Mouse (Mus musculus): ENCODE results near the gene Efna3. TPM values are rescaled to one million over a fixed set of nuclear protein-coding genes. Genes with fewer than 3 reads are reported as not detected.
A peak's percentile ranks its signal among the peaks of the same experiment; 100 is the strongest.

The Efna3 gene
- total RNA-seq (2021), result not detected
- long read RNA-seq, experiment 1, result 0 reads
- long read RNA-seq, experiment 2, result 0 reads

DNA sequence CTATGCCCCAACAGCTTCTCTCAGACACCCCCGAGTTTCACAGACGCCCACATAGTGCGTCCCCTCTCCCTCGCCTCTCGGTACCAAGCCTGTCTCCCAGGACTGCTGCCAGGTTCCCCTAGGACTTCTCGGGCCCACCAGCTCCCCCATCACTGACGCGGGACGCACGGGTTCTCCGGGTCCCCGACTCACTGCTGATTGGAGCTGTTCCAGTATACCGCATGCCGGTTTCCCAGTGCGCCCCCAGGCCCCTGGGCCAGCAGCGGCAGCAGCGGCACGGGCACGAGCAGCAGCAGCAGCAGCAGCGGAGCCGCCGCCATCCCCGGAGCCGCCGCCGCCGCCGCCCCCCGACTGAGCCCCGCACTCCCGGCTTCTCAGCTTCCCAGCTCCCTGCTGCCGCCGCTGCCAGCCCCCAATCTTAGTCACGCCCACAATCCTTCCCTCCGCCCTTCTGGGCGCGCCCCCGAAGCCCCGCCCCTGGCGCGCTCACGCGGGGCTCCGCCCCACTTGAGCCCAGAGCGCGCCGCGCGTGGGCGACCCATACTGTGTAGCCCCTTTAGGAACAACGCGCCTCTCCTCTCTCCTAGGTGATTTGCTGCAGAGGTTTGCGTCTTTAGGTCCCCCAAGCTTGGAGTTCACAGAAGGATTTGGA, at the start of gene Efna3:
TSS of gene Efna3 (minus strand) at position 452 of the 652 bp plus-strand sequence.
- peak; percentile 56 for DNase-seq (ENCODE audit: low spot score)

DNA sequence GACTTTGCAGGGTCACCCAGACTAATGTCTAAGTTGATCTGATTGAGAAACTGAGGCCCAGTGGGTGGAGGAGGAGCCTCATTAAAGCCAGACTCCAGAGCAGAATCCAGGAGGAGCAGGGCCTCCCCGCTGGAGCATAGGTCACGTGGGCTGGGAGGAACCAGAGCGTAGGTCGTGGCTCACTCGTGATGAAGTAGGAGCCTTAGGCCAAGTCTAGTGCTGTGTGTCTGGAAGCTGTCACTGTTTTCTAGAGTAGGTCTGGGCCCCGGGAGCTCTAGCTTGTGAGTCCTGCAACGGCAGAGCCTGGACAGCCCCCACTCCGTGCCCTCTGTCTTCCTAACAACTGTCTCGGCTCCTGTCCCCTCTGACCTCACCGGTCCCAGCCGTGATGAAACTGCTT, 44.6 kb upstream of the Efna3 start:
- no peak for DNase-seq (ENCODE audit: low spot score)

DNA sequence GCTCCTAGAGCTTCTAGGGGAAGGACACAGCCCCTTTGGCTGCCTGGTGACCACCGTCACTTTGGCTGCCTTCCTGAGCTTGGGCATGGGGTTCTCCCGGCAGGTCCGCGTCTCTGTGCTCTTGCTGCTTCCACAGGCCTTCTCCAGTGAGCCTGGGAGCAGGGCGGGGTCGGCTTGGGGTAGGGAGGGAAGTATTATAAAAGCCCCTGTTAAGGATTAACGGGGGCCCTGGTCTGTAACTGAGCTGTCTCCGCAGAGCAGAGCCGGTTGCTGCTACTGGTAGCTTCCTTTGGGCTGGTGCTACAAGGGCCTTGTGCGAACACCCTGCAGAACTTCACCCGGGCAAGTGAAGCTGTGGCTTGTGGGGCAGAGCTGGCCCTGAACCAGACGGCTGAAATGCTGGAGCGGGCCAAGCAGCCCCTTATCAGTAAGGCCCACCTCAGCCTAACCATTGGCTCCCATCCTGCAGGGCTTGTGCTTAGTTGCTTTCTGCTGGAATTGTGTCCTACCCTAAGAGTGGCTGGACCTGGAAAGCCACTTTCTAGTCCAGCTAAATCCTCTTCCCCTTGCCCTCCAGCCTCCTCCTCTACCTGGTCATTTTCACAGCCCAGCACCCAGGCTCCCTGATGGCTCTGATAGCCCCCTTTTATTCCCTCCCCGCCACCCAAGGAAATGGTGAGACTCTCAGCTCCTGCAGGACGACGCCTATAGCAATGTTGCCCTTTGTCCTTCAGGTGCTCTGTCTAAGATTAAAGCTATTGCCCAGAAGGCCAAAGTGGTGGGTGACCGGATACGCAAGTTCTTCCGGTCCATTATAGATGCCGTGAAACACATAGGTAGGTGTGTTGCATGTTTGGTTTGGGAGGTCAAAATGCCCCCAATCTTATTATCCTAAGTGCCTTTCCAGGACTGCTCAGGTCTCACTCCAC, 43.0 kb upstream of the Efna3 start:
- DNase-seq (ENCODE audit: low spot score), result no peak

DNA sequence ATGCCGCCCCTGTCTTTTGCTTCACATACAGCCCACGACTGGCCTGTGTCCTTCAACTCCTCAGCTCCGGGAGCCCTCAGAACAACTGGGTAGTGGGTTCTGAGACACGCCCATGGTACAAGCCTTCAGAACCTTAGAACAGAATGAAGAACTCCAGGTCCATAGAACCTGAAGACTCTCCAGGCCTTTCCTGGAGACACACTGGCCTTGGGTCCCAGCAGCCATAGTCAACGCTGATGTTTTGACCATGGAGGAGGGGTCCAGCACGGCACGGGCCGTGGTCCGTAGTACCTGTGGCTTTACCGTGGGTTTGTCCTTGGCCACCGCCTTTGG, 42.4 kb upstream of the Efna3 start, which contains the start of gene Dcst1:
TSS of gene Dcst1 (minus strand) at position 101 of the 333 bp plus-strand sequence.
- DNase-seq (ENCODE audit: low spot score), result no peak

DNA sequence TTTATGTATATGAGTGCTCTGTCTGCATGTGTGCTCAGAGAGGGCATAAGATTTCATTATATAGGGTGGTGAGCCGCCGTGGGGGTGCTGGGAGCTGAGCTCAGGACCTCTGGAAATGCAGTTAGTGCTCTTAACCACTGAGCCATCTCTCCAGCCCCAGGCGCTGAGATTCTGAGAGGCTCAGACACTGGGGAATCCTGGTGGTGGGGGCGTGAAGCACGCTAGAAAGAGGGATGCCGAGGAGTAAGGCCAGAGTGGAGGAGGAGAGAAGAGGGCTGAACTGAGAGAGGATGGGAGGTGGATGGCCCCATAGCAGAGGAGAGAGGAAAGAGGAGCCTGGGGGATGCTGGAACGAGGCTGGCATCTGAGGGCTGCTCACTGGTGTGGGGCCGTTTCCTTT, 41.9 kb upstream of the Efna3 start:
- no peak for DNase-seq (ENCODE audit: low spot score)

DNA sequence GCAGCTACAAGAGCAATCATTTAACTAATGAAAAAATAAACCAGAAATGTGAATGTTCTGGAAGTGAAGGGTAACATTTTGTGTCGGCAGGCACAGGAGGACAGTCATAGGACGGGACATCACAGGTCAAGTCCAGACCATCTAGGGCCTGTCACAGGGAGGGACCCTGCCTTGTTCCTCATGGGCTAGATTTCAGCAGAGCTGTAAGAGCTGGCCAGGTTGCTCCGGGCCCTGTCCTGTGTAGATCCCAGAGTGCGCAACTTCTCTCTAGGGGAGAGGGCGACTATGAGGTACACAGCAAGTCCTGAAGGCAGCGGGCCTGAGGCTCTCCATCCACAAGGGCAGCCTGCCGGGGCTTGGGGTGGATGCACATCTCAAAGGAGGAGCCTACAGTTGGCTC, 38.9 kb upstream of the Efna3 start, which contains the start of gene Dcst2:
TSS of gene Dcst2 (plus strand) at position 301 of the 400 bp plus-strand sequence.
- DNase-seq (ENCODE audit: low spot score), result no peak

DNA sequence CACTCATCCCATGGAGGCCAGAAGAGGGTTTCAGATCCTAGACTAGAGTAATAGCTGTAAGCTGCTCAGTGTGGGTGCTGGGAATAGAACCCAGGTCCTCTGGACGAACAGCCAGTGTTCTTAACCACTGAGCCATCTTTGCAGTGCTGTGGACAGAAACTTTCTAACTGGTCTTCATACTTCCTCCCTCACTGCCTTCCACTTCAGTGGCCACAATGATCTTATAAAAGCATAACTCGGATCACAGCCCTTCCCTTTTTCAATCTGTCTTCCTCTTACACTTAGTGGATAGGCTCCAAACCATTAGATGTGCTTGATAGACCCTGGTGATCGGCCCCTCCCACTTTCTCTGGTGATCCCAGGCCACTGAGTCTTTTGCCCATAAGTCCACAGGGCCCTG, 37.5 kb upstream of the Efna3 start:
- DNase-seq (ENCODE audit: low spot score), result no peak

DNA sequence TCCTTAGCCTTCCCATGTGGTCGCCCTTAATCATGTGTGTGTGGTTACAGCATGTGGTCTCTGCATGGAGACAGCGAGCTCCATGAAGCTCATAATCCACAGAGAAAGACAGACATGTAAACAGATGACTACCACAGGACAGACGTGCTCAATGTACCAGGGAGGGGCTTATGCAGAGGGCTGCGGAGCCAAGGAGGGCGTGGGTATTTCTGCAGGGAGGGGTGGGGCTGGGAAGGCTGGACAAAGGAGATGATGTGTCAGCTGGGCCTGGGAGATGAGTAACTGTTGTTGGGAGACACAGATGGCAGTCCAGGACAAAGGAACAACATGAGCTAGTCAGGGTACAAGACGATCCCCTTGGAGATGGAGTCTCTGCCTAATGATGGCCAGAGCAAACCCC, 36.9 kb upstream of the Efna3 start:
- DNase-seq (ENCODE audit: low spot score), result no peak

DNA sequence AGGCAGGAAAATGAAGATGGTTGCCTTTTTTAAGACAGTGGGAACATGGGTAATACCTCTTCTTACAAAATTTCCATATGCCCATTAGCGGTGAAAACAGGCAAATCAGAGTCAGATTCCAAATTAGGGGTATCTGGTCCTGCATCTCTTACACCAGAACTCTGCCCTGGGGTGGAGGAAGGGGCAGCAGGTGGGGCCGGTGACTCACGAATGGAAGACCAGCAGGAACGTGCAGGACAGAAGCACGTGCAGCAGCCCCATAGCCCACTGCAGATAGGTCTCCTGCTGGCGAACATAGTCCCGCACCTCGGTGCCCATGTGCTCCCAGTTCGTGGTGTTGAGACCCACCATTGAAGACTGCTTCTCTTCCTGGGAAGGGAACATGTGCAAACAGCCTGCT, 33.3 kb upstream of the Efna3 start:
- no peak for DNase-seq (ENCODE audit: low spot score)

DNA sequence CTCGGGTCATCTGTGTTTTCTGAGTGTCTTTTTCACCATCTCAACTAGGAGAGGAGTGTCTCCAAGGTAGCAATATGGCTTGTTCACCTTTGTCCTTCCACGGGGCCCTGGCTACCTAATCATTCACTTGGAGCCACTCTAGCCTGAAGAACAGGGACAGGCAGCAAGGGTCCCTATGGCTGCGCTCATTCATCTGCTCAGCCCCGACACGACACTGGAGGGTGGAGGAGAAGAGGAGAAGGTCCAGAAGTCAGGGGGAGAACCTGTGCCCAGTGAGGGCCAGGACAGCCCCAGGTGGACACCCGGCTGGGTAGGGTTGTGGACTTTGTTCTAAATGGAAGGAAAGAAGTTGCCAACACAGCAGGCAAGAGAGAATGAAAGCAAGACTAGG, 32.7 kb upstream of the Efna3 start:
- no peak for DNase-seq (ENCODE audit: low spot score)

DNA sequence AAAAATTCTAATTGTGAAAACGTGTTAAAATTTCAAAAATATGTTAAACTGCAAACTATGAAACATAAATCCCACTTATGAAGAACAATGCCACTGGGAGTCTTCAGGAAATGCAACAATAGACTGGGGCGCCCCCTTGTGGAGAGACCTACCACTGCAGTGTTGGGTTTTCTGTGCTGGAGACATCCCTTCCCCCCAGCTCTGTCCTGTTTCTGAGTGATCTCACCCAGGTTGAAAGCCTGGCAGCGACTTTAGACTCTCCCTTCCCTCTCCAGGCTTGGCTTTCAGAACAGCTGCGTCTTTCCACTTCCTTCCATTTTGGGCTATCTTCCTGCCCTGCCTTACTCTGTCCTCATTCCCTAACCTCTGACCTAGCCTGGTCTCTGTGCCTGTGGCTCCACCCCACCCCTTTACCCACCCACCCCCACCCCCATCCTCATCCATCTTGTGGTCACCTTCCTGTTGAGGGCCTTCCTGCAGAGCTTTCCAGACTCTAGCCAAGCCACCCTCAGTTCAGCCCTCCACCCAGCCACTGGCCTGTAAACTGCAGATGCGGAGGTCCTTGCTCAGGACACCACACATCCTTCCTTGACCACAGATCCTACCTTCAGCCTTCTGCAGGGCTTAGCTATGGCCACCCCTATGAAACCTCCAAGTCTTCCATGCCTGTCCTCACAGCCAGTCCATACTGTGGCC, 32.2 kb upstream of the Efna3 start:
- DNase-seq (ENCODE audit: low spot score), result peak; percentile 83

DNA sequence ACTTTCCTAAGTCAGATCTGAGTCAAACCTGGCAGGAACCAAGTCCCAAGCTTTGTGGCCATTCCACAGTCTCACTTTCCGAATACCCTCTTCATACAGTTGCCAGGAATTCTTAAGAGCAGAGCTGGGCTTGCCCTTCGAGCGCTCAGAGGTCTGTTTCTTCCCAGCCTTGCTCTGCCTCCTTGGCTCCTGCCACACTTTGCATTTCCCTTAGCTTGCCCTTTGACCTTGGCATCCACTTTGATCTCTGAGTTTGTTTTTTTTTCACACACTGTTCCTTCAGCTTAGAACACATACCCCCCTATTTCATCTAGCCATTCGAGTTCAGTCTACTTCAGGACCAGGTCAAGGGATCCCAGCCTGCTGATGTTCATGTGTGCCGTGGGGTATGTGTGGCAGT, 28.5 kb upstream of the Efna3 start:
- no peak for DNase-seq (ENCODE audit: low spot score)

DNA sequence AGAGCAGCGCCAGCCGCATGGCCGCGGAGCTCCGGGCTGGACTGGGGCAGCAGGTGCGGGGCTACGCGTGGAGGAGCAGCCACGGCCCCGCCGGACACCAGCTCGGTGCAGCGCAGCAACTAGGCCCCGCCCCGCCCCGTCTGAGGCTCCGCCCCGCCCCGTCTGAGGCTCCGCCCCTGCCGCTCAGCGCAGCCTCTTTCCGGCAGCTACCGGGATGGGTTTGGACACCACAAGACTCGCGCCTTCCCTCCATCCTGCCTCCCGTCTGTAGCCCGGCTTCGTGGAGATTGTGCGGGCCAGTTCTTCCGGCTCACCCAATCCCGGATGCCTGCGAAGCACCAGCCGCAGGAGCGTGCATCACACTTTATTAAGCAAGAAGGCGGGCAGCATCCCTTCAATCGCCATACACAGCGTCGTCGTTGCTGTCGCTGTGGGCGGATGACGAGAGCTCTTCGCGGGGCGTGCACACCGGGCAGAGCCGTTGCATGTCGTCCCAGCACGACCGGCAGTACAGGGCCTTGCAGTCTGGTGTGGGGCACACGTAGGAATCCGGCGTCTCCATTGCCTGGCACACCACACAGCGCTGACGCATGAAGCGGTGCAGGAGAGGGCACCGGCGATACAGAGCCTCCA, 27.2 kb upstream of the Efna3 start, which contains the start of gene Adam15:
TSS of gene Adam15 (minus strand) at position 128 of the 633 bp plus-strand sequence.
- peak; percentile 87 for DNase-seq (ENCODE audit: low spot score)

DNA sequence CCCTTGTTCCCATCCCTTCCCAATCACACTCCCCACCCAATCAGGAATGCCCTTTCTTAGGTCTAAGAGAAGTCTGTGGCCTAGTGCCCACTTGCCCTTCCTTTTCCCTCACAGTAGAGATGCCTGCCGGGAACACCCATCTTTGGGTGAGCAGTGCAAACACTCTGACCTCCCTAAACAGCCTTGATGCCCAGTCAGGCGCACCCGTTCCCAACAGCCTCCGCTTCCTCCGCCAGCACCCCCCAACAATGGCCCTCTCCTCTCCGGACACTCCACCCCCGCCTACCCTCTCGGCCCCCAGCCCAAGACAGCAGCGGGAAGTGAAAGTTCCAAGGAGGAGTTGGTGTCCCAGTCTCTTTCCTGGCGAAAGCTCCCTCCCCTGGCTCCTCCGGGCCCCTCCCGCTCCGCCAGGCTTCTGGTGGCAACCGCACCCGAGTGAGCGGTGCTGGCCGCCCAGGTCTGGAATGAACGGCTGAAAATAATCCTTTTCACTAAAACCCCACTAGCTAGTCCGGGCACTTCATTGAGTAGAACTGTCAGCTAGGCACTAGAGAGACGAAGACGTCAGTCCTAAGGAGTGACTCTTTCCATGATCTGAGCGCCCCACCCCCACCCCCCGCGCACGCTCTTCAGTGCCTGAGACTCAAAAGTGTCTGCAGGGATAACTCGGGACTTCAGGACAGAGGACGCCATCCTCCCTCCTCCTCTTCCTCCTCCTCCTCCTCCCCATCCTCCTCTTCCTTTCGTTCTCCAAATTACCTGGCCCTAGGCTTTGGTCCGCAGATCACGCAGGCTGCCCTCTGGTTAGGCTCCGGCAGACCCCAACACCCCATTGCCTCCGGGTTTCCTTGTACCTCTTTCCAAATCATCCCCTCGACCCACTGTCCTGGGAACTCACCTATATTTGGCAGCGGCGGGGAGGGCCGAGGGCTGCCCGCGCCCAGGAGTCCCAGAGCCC, 26.4 kb upstream of the Efna3 start:
- peak; percentile 60 for DNase-seq (ENCODE audit: low spot score)

DNA sequence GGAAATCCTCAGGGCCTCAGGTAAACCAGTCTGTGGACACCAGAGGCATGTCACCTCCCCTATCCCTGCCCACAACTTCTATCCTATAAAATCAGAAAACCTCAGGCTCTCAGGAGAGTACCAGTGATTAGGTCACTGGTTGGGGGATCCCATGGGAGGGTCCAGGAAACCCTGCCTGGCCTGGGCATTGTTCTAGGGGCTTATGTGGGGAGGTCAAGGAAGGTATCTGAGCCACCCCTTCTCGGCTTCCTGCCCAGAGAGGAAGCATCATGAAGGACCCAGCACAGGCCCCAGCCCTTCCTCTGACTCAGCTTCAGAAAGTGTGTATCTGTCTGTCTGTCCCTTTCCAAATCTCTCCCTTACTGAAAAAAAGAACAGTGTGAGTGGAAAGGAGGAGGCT, 25.2 kb upstream of the Efna3 start:
- no peak for DNase-seq (ENCODE audit: low spot score)

DNA sequence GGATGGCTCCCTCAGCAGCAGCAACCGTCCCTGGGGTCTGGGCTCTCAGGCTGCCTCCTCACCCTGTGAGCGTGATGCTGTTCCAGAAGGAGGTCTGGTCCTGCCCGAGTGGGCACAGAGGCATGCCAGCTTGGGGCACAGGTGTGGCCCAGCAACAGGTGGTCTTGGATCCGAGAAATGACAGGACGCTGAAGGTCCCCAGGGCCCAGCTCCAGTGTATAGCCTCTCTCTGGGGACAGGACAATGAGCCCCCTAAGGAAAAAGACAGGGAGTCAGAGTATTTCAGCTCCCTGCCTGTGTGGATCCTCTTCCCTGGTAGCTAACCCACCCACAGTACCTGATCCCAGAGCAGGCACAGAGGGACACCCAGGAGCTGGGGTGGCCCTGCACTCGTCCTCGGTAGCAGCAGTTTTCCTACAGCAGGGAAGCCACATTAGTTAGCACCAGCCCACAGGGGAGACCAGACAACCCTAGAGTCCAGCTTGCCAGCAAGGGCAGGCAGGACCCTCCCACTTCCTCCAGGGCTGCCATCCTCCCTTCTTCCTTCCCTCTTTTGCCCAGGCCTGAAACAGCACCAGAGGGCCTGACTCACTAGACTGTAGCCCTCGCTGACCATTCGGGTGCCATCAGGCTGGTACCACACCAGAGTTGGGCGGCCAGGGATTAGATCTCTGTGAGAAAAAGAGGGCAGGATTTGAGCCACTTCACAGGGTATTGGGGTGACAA, 24.2 kb upstream of the Efna3 start:
- no peak for DNase-seq (ENCODE audit: low spot score)

DNA sequence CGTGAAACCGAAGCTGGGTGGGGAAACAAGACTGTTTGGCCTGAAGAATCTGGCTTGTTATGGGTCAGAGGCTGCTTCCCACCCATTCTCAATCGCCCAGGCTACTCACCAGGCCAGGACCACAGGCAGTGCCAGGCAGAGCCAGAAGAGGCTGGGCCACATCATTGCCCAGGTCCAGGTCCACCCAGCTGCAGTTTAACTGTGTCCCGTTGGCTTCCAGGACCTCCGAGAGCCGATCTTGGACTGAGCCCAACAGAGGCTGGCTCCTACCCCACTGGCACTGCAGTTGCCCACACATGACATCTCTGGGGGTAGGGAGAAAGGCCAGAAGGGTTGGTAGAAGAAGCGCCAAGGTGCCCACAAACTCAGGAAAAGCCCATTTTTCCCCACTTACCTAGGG, 20.5 kb upstream of the Efna3 start:
- no peak for DNase-seq (ENCODE audit: low spot score)

DNA sequence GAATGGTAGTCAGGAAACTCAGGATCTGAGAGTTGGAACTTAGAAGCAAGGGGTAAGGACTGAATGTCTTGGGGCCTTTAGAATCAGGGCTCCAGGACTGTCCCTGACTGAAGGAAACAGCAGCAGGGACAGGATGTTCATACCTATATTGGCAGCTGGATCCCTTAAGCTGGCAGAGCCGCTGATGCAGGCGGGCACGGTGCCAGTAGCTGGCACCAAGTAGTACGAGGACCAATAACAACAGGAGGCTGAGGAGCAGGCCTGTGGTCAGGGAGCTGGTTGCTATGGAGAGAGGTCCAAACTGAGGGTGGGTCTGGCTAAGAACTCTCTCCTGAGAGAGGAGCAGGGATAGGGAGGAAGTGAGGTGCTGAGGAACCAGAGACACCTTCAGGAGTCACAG, 19.0 kb upstream of the Efna3 start:
- DNase-seq (ENCODE audit: low spot score), result no peak

DNA sequence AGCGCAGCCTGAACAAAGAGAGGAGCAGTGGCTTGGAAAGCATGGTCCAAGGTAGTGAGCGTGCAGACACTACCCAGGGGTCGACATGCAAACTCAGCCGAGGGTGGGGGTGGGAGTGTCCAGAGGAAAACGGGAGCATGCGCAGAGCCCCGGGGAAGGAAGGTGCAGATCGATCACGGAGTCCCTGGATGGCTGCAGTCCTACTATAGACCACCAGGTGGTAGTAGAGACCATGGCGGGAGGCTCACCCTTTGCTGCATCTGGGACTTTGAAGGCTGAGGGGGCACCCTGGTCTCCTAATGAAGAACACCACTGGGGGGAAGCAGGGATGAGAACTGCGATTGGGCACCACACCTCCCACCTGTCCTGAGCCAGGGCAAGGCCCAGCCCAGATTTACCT, 17.7 kb upstream of the Efna3 start:
- DNase-seq (ENCODE audit: low spot score), result peak; percentile 76

DNA sequence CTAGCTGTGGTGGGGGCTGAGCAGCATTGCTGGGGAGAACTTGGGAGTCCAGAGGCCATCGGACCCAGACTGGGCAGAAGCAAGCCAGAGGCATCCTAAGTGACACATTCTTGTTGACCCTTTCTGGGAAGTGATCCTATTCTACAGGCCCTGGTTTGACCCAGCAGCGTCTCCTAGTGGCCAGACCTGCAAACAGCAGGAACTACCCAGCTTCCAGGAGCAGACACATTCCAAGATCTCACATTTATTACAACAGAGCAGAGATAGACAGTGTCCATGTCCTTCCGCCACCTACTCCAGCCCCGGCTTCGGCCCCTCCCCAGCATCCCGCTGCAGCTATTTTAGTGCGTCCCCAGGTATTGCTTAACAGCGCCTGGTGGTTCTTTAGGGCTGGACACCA, 16.7 kb upstream of the Efna3 start:
- DNase-seq (ENCODE audit: low spot score), result peak; percentile 58
